Mouse (Mus musculus): ENCODE data around the gene Llgl2.

The Llgl2 gene

DNA sequence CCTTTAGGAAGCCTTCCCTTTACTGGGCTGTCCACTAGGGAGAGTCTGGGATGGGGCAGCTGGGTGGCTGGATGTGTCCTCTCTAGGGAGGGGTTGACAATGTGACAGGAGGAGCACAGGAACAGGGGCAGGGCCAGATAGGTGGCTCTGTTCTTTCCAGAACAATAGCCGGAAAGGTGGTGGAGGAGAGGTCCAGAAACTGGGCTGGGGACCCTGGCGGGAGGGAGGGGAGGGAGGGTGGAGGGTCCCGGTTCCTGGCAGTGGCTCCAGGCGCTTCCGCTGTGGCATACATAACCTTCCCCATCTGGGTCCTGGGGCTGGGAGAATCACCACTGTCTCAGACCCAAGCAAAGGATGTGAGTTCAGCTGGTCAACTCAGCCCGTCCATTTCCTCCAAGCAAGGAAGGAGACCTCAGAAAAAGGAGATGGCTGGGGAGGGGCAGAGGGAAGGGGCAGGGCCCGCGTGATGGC is 14.5 kb upstream of the Llgl2 start:
- DNase-seq (ENCODE audit: low read depth): no peak

DNA sequence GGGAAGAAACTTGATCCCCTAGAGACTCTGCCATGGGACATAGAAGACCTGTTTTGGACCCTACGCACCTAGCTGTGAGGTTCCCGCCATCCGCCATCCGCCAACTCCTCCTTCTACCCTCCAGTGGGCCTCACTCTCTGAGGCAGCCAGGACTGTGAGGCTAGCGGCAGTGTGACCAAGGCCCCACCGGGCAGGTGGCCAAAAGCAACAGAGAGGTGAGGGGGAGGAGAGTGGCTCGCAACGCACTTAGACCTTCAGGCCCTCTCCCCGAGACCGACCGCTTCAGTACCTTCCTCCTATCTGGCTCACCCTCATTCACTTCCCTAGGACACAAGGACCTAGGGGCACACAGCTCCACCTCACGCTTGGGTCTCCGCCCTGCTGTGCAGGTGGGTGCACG is 13.5 kb upstream of the Llgl2 start:
- no peak for DNase-seq (ENCODE audit: low read depth)

DNA sequence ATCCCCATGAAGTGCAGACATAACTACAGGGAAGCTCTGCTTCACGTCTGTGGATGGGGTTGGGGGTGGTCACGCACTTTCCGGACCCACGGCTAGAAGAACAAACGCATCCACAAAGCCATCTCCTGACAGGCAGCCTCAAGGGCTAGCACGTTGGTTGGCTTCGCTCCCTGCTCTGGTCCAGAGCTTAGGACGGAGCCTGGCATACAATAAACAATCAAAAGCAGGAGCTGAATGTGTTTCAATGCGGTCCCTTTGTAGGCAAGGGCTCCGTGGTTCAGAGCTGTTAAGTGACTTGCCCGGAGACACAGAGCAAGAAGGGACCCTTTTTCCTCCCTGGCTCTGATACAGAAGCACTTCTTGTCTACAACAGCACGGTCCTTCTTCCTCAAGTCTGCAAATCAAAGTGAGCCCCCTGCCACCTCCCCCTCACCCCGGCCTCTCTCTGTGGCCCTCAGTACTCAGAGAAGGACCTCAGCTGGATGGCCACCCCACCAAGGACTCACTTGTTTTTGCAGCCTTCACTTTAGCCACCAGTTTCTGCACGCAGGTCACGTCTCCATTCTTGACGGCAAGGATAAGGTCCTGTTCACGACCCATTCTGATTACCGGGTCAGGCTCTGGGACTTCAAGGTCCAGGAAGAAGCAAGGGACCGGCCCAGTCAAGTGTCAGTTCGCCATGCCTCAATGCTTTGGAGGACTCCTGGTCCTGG is 12.3 kb upstream of the Llgl2 start:
- DNase-seq (ENCODE audit: low read depth): no peak

DNA sequence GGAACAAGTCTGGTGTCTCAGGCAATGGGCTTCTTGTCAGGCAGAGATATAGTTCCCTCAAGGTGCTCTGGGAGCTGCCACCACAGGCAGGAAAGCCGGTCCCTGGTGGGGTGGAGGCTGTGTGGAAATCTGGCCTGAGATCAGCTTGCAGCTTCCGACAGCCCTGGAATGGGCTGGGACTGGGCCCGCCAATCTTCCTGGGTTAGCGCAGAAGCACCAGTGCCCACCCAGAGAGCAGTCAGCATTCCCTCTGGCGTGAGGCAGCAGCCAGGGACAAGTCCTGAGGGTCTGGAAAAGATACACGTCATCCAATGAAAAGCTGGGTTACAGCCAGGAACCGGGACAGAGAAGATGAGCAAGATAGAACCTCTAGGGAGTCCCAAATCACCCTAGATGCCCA is 11.8 kb upstream of the Llgl2 start:
- no peak for DNase-seq (ENCODE audit: low read depth)

DNA sequence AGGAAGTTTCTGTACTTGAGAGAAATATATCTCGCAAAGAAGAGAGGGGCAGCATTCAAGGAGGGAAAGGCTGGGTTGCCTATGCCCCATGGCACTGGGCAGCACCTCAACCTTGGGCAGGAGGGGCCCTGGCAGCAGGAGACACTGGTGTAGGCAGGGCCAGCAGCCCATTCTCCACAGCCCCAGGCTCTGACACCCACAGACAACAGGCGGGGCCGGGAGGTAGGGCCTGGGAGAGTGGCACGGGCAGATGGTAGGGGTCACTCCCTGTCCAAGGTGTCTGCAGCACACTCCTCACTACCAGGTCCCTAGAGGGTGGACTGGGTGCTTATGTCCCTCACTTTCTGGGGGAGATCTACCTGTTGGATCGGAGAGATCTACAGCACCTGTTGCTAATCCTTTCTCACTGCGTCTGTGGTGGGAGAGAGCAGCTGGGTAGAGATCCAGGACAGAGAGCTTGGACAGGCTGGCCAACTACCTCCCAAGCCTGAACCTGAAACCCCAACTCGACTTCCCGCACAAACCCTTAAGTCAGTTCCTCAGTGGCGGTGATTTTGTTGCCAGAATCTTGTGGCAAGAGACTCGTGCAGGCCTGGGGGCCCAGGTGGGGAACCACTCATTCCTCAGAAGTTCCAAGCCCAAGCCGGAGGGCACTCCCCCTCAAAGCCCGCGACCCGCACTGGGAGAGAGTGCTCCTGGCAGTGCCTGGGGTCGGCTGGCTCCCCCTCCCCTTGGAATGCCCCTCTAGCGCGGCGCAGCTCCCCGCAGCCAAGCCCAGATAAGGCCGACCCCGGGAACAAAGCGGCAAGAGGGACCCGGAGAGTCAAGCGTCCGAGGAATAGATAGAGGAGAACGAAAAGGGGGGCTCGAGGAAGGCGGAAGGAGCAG is 11.1 kb upstream of the Llgl2 start:
- peak; percentile 41 for DNase-seq (ENCODE audit: low read depth)

DNA sequence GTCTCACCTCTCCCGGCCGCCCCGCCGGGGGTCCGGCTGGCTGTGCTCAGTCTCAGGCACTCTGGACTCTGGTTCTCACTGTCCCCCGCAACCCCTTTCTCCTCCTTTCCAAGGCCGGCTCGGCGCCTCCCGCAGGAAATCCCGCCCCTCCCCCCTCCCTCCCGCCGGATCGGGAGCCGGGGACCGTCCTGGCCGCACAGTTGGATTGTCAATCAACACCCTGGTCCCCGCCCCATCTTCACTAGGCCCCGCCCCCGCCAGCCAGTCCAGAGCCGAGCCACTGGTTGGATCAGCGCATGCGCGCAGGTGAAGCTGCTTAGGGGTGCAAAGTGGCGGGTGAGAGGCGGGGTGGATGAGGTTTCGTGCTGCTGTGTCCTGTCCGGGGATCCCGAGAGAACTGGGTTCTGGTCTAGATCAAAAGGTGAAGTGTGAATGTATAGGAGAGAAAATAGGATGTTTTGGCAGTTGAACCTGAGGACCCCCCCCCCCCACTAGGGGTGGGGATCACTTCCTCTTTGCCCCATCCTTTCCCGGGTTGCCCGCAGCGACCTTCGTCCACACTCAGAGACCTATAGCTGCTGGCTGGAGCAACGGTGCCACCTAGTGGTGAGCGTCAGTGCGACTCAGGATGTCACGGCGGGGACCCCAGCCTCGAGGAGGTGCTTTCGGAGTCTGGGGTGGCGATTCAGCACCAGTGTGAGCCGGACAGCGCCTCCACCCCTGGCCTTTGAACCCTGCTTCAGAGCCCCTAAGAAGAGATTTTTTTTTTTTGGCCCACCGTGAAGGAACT is 10.1 kb upstream of the Llgl2 start, which contains the start of gene Caskin2:
Gene Caskin2, minus strand, starts transcription at position 133 of the 790 bp plus-strand sequence.
- peak; percentile 99 for DNase-seq (ENCODE audit: low read depth)

DNA sequence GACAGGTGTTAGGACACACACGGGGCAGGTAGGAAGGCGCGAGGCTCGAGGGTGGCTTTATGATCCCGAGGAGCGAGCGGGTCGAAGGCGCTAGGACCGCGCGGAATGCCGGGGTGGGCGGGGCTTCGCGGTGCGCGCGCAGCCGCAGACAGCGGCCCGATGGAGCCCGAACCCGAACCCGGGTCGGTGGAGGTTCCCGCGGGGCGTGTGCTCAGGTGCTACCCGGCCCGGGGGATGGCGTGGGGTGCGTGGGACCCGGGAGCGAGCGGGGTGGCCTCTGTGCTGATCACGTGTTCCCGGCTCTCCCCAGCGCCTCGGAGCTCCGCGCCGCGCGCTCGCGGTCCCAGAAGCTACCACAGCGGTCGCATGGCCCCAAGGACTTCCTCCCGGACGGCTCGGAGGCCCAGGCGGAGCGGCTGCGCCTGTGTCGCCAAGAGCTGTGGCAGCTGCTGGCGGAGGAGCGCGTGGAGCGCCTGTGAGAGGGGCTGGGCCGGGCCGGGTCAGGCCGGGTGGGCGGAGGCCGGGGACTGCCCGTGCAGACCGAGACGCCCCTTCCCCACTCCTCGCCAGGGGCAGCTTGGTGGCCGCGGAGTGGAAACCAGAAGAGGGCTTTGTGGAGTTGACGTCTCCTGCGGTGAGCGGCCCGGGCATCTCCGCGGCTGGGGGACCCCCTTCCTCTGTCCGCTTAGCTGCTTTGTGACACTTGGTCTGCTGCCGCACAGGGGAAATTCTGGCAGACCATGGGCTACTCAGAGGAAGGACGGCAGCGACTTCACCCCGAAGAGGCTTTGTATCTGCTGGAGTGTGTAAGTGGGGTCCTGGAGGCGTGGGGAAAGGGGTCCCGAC is 9.0 kb upstream of the Llgl2 start, which contains the start of gene Tsen54:
Gene Tsen54, plus strand, starts transcription at position 120 of the 846 bp plus-strand sequence.
- peak; percentile 88 for DNase-seq (ENCODE audit: low read depth)

DNA sequence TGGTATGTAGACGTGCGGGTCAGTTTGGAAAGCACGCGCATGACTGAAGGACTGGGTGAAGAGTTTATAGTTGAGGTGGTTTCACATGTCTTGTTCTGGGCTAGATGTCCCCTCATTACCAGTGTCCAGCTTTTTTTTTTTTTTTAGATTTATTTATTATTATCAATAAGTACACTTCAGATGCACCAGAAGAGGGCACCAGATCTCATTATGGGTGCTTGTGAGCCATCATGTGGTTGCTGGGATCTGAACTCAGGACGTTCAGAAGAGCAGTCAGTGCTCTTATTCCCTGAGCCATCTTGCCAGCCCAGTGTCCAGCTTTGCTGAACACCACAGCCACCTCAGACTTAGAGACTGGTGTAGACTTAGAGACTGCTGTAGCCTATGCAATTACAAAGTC is 6.5 kb upstream of the Llgl2 start:
- peak; percentile 59 for DNase-seq (ENCODE audit: low read depth)

DNA sequence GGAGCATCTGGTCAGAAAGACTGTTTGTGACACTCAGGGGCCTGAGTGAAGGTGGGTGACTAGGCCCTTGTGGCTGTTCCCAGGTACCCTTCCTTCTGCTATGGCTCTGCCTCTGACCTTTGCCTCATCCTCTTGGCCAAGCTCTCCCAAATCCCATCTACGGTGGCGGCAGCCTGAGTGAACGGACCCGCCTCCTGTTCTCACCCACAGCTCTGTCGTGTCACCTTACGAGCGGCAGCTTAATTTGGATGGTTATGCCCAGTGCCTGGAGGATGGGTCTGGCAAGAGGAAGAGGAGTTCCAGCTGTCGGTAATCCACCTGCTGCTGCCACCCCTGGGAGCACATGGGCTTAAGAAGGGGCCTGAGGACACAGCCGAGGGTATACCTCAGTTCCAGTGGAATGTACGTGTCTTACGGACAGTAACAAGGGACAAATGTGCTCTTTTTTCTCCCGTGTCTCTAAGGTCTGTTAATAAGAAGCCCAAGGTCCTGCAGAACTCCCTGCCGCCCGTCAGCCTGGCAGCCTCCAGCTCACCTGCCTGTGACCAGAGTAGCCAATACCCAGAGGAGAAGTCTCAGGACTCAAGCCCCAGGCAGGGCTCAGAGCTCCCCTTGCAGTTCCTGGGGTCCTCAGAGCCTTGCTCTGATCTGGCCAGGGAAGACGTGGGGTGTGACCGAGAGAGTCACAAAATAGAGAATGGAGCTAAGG is 3.8 kb upstream of the Llgl2 start:
- DNase-seq (ENCODE audit: low read depth): no peak

DNA sequence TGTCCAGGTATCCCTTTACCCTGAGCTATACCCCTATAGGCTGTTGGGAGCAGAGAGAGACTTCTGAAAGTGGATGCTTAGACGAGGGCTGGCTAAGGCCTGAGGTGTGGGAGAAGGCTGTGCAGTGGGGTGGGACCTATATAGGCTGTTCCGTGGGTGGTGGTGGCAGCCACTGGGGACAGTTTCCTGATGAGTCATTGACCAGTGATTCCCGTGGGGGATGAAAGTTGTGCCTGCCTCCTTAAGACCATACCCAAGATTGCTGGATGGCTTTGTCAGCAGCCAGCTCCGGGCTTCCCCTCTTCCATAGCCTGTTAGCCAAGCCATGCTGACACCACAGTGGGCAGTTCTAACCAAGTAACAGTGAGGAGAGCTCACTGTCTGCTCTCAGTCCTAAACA is 2.8 kb upstream of the Llgl2 start:
- no peak for DNase-seq (ENCODE audit: low read depth)

DNA sequence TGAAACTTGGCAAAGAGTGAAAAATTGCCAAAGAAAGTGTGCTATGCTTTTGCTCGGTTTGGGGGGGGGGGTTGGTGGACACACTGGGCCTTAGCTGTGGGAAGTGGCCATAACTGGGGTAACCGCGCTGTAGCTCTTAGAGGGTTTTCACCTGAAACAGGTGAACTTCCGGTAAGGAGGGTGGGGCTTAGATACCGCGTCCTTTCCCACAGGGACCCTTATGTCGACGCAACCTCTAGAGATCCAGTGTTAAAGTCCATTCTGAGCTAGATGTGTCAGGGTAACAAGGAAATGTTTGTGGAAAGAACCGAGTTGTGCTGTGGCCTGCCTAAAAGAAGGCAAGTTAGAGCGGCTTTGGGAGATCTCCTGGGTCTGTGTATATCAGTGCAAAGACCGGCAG is 964 bp downstream of the Llgl2 start:
- no peak for DNase-seq (ENCODE audit: low read depth)

DNA sequence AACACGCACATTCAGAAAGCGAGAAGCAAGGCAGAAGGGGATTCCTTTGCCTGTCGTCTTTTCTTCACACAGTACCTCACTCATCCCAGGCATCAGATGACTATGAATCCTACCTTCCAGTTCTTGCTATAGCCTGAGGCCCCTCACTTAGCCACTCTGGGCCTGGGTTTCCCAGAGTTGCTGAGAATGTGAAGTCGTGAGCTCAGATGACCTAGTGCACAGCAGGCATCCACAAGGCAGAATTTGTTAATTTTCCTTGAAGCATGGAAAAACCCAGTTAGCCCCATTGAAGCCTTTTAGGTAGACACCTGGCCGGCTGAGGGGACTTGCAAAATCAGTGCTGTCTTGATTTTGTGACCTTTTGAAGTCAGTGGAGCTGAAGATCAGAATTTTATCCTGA is 2.6 kb downstream of the Llgl2 start:
- no peak for DNase-seq (ENCODE audit: low read depth)

DNA sequence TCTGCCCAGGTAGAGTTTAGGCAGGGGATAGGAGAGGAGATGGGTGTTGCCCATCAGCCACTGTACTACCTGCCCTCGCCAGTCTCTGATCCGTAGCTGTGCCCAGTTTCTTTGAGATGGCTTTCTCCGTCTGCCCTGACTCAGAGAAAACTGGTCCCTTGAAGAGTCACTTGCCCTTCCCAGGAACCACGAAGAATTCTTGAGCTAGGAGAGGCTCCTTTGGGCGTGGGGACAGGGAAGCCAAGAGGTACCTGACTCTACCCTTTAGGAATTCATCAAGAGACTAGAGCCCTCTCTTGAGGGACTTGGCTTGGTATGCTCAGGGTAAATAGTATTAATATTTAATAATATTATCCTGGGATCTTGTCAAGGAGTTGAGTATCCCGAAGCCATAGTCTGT is 3.8 kb downstream of the Llgl2 start:
- DNase-seq (ENCODE audit: low read depth): no peak

DNA sequence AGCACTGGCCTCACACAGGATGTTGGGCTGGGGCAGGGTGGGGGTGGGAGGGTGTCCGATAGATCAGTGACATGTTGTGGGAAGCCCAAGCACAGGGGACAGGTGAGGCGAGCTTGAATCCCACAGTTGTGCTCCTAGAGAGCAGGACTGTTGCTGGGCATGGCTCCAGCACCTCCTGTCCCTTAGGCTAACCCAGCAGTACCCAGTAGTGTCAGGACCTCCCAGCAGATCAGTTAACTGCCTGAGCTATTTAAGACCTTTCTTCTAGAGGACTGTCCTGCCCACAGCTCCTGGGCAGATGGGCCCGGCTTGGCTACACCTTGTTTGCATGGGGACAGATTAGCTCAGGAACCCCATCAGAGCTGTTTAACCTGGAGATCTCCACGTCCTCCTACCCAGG is 5.2 kb downstream of the Llgl2 start:
- no peak for DNase-seq (ENCODE audit: low read depth)

DNA sequence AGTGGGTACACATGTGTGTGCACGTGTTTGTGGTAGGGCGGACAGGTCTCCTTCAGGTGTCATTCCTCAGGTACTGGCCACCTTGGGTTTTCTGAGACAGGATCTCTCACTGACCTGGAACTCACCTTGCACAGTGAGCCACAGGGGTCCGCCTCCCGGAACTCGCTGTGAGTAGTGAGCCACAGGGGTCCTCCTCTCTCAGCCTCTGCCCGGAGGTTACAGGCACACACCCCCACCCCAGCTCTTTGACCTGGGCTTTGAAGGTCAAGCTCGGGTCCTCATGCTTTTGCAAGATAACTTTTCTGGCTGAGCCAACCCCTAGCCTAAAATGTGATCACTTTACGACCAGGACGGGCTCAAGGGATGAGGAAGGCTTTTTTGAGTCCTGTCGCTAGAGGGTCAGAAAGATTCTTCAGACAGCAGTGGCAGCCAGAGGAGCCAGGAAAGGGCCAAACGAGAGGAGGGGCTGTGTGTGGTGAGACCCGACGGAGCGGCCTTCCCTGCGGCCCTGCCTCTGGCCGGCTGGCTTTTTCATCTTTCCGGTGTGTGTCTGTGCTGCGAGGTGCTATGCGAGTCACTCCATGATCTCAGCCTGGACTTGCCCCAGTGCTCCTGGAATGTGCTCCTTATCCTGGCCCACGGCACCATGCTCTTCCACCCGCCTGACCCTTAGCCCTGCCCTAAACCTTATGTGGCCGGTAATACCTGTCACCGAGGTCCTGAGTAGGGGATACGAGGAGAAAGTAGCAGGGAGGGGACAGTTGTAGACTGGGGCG is 6.9 kb downstream of the Llgl2 start:
- no peak for DNase-seq (ENCODE audit: low read depth)

DNA sequence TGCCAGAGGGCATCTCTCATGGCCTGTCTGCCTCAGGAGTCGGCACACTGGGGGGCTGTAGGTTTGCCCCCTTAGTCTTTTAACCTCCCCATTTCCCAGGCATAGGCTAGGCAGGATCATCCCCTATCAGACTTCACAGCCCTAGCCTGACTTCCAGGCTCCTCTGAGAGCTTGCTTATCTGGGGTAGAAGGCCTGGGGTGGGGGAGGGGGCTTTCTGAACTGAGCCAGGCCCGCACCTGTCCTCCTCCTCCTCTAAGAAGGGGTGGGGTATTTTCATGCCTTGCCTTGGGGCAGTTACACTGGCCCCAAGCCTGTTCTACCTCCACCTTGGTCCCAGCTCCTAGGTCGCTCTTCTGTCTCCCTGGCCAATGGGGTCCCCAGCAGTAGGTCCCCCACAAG is 7.7 kb downstream of the Llgl2 start:
- no peak for DNase-seq (ENCODE audit: low read depth)

DNA sequence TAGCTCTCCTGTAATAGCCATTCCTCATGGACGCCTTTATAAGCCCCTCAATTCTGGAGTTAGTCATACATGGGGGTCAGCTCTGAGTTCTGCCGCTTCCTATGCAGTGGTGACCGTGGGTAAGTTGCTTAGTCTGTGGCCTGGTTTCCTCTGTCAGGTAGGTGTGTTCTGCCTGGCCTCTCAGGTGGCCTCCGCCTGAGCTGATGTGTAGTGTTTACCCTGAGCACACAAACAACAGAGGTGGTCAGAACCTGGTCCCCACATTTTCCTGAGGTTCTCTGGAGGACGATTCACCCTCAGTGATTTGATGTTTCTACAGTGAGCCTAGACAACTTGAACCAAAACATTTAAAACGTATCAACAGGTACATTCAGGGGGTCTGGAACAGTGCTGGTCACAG is 8.2 kb downstream of the Llgl2 start:
- DNase-seq (ENCODE audit: low read depth): no peak

DNA sequence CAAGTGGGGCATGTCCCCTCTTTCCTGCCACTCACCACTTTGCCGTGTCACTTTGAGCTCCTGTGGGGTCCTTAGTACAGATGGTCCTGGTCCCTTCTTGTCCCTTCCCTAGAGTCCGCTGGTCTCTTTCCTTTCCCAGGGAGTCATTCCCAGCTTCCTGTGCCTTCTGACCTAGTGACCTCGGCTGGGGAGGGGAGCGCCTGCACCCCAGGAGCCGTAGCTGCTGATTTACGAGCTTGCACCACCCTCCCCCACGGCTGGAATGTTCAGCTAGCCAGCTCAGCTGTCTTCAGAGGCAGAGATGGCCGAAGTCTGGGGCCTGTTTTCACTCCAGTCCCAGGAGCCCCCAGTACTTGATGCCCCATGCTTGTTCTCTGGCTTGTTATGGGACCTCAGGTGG is 8.7 kb downstream of the Llgl2 start:
- DNase-seq (ENCODE audit: low read depth): peak; percentile 32

DNA sequence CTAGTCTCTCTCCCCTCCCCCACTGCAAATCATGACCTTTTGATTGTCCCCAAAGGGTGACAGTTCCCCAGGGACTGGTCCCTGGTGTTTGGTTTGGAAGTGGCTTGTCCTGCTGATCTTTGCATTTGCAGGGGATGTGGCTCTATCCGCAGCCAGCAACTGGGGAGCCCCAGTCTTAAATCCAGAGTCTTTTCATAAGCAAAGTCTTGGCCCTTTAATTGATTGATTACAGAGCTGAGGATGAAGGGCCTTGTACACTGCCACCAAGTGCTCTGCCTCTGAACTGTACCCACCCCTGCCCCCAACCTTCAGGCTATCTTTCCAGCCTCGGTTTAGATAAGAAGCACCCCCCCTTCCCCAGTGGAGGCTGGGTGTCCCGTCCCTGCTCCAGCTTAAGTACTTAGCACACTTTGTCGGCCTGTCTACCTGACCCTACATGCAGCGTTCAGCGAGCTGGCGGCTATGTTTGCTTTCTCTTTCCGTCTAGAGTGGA is 9.2 kb downstream of the Llgl2 start:
- no peak for DNase-seq (ENCODE audit: low read depth)

DNA sequence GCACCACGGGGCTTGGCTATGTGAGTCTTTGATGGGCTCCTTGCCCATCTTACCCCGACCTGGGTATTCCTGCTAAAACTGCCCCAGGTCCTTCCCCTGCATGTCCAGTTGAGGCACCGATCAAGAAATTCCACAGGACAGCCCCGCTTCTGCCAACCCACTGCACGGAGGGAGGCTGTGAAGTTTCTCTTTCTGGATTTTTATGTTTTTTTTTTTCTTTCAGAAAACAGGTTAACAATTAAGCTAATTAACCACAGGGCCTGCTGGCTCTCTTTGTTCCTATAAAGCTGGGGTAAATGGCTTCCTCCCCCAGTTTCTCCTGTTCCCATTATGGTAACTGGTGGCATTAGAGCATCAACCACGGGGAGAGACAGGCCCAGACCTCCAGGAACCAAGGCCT is 10.2 kb downstream of the Llgl2 start:
- DNase-seq (ENCODE audit: low read depth): no peak

All from NIH3T3 (cell line).